ENCODE assay signal across 45 mouse cellular contexts in genomic region chr17:3547725-3548124, GRCm38 (mm10). TPM values are rescaled to one million over a fixed set of nuclear protein-coding genes. Genes with fewer than 3 reads are reported as not detected.
"Had no signal": no experiment of that assay in that cellular context is flagged by ENCODE, and none has a peak within 500 bp of the region (broad histone marks: within the 10 kb centered on the region; RNA-seq: fewer than 3 reads in every experiment).

No protein-coding gene starts in this region.

- H3K36me3 ChIP-seq: hindbrain, embryonic 15.5 days; intestine, embryonic 15.5 days had no signal

- H3K9ac ChIP-seq: heart, embryonic 12.5 days; heart, embryonic 13.5 days; heart, embryonic 15.5 days; hindbrain, embryonic 12.5 days; hindbrain, embryonic 13.5 days; hindbrain, embryonic 14.5 days; hindbrain, embryonic 15.5 days; intestine, embryonic 15.5 days; kidney, embryonic 15.5 days had no signal

- H3K4me3 ChIP-seq: heart, embryonic 12.5 days; heart, embryonic 13.5 days; heart, embryonic 15.5 days; hindbrain, embryonic 10.5 days; hindbrain, embryonic 12.5 days; hindbrain, embryonic 13.5 days; hindbrain, embryonic 15.5 days; intestine, embryonic 15.5 days; kidney, embryonic 15.5 days; layer of hippocampus, adult 2 months; left cerebral cortex, adult 2 months had no signal

- H3K27ac ChIP-seq: heart, embryonic 13.5 days; heart, embryonic 15.5 days; hindbrain, embryonic 10.5 days; hindbrain, embryonic 12.5 days; hindbrain, embryonic 13.5 days; hindbrain, embryonic 14.5 days; hindbrain, embryonic 15.5 days; hindbrain, postnatal 0 days; intestine, embryonic 15.5 days; kidney, embryonic 15.5 days; kidney, postnatal 0 days; layer of hippocampus, adult 2 months; left cerebral cortex, adult 2 months had no signal

- H3K27me3 ChIP-seq: heart, embryonic 12.5 days; heart, embryonic 13.5 days; heart, embryonic 15.5 days; hindbrain, embryonic 12.5 days; hindbrain, embryonic 13.5 days; hindbrain, embryonic 15.5 days; intestine, embryonic 15.5 days; kidney, embryonic 15.5 days had no signal

- H3K4me2 ChIP-seq: heart, embryonic 11.5 days; heart, embryonic 12.5 days; heart, embryonic 13.5 days; heart, embryonic 15.5 days; hindbrain, embryonic 12.5 days; hindbrain, embryonic 13.5 days; hindbrain, embryonic 14.5 days; hindbrain, embryonic 15.5 days; intestine, embryonic 15.5 days; kidney, embryonic 15.5 days had no signal

- H3K4me1 ChIP-seq: heart, embryonic 12.5 days; heart, embryonic 13.5 days; heart, embryonic 15.5 days; hindbrain, embryonic 10.5 days; hindbrain, embryonic 12.5 days; hindbrain, embryonic 13.5 days; hindbrain, embryonic 15.5 days; intestine, embryonic 15.5 days; kidney, embryonic 15.5 days had no signal

- ATAC-seq: hindbrain, embryonic 16.5 days; hindbrain, postnatal 0 days; inflammation-experienced regulatory T-cells, adult 6 months; intestine, embryonic 15.5 days; intestine, embryonic 16.5 days; intestine, postnatal 0 days had no signal

- H3K9me3 ChIP-seq: heart, embryonic 12.5 days; heart, embryonic 13.5 days; heart, embryonic 15.5 days; hindbrain, embryonic 10.5 days; hindbrain, embryonic 12.5 days; hindbrain, embryonic 13.5 days; hindbrain, embryonic 15.5 days; intestine, embryonic 15.5 days; kidney, embryonic 15.5 days had no signal

- DNase-seq: heart, postnatal 10 days; heart, postnatal 14 days; heart, postnatal 36 days; heart, postnatal 4 days; kidney, adult 11 months; kidney, adult 18-20 months; kidney, adult 2 months; kidney, adult 8-10 months; kidney, adult 9 months; kidney, postnatal 10 days; kidney, postnatal 14 days; kidney, postnatal 25 days; kidney, postnatal 36 days; kidney, postnatal 4 days; layer of hippocampus, adult 9-11 months; layer of hippocampus, postnatal 36 days had no signal

RNA-seq across cellular contexts. Expression of gene Cldn20, which starts 15.4 kb away (rescaled TPM):
- total RNA-seq: heart, postnatal 10 days; heart, postnatal 14 days; heart, postnatal 25 days; heart, postnatal 36 days; heart, postnatal 4 days; hematopoietic stem cell, adult 5-6 weeks; layer of hippocampus, adult 8-10 months; layer of hippocampus, postnatal 14 days; layer of hippocampus, postnatal 25 days had no signal
- polyA plus RNA-seq: heart, embryonic 11.5 days; heart, embryonic 12.5 days; heart, embryonic 13.5 days; heart, embryonic 14.5 days; heart, postnatal 0 days; hindbrain, embryonic 10.5 days; hindbrain, embryonic 11.5 days; hindbrain, embryonic 16.5 days; inflammation-experienced regulatory T-cells, adult 6 months; intestine, embryonic 14.5 days; intestine, embryonic 15.5 days; intestine, postnatal 0 days; kidney, embryonic 16.5 days had no signal
